Mouse (Mus musculus) stomach, embryonic 14.5 days (tissue): ENCODE results near the gene Kcnc1. TPM values are rescaled to one million over a fixed set of nuclear protein-coding genes. Genes with fewer than 3 reads are reported as not detected.

Experiments
- ATAC-seq: fragments of 200-750 bp; cut with Nextera tagmentation; 2 replicates; pipeline ENCODE4 v1.8.0; 2017; ENCODE audit warnings: low read depth, moderate TSS enrichment; ENCODE audit not compliant: insufficient number of reproducible peaks, insufficient read depth, low FRiP score
- H3K27ac ChIP-seq: fragments of 300-500 bp; sonication (generic); 2 replicates; pipeline ENCODE4 v1.5.1; 2014; ENCODE audit warnings: mild to moderate bottlenecking, low read length, moderate library complexity, mixed read lengths
- H3K27me3 ChIP-seq: fragments of 300-500 bp; sonication (generic); 2 replicates; pipeline ENCODE4 v1.6.1; 2014; ENCODE audit warnings: low read length, control low read depth, mixed read lengths; ENCODE audit not compliant: control insufficient read depth, insufficient read depth
- H3K36me3 ChIP-seq: fragments of 300-500 bp; sonication (generic); 2 replicates; pipeline ENCODE4 v1.6.1; 2014; ENCODE audit warnings: mild to moderate bottlenecking, control low read depth, low read length, moderate library complexity, mixed read lengths; ENCODE audit not compliant: control insufficient read depth, insufficient read depth
- H3K4me1 ChIP-seq: fragments of 300-500 bp; sonication (generic); 2 replicates; pipeline ENCODE4 v1.6.1; 2014; ENCODE audit warnings: low read length, control low read depth, mixed read lengths; ENCODE audit not compliant: control insufficient read depth, insufficient read depth
- H3K4me2 ChIP-seq: fragments of 300-500 bp; sonication (generic); replicated peaks from 2 replicates; pipeline ENCODE4 v1.6.1; 2014; ENCODE audit warnings: low read depth, low read length, control low read depth
- H3K4me3 ChIP-seq: fragments of 300-500 bp; sonication (generic); 2 replicates; pipeline ENCODE4 v1.5.1; 2014; ENCODE audit warnings: low read depth, low read length, control low read depth
- H3K9ac ChIP-seq: fragments of 300-500 bp; sonication (generic); replicated peaks from 2 replicates; pipeline ENCODE4 v1.6.1; 2014; ENCODE audit warnings: low read depth, mild to moderate bottlenecking, control low read depth, low read length, moderate library complexity, mixed read lengths
- H3K9me3 ChIP-seq: fragments of 300-500 bp; sonication (generic); 2 replicates; pipeline ENCODE4 v1.6.1; 2016; ENCODE audit warnings: low read depth, low read length, control low read depth; ENCODE audit not compliant: control insufficient read depth
- WGBS: fragments of 180-500 bp; shearing (Covaris S2); extraction: QIAGEN DNeasy Blood & Tissue Kit; methylation state at CpG from one replicate; pipeline ENCODE4 v1.1.7; 2014; 5-methylcytosine and 5-hydroxymethylcytosine counted together
- polyA plus RNA-seq: library from polyadenylated mRNA; unstranded; fragments of >200 nt; fragmentation: Nextera tagmentation; extraction: Ambion mirVana; gene quantifications from 2 replicates; pipeline ENCODE4 v1.2.1, GENCODE M21; 2014

Gene Kcnc1
- polyA plus RNA-seq, 1 experiment from 2014 or later, result 0.51 TPM

- Histone ChIP-seq H3K4me3 (no peak overlapping the region), H3K36me3 (no peaks in the 10 kb centered on the region), H3K27ac (no peak overlapping the region), H3K27me3 (no peaks in the 10 kb centered on the region), H3K4me2 (no peak overlapping the region), H3K9me3 (no peaks in the 10 kb centered on the region), H3K4me1 (peaks cover 7% of the 10 kb centered on the region), H3K9ac (no peak overlapping the region)
- 79% methylated on average over 2 of the region's 2 CpGs for WGBS
- ATAC-seq, result no peak
Measured at GRCm38 (mm10) chr7:46482099-46482531, 85.8 kb downstream of the Kcnc1 start.

GRCm38 (mm10) chr7:46483050-46483449 is 86.8 kb downstream of the Kcnc1 start:
- no peak for ATAC-seq
- Histone ChIP-seq H3K4me2 (no peak overlapping the region), H3K4me1 (peaks cover 7% of the 10 kb centered on the region), H3K27me3 (no peaks in the 10 kb centered on the region), H3K9ac (no peak overlapping the region), H3K36me3 (no peaks in the 10 kb centered on the region), H3K4me3 (no peak overlapping the region), H3K27ac (no peak overlapping the region), H3K9me3 (no peaks in the 10 kb centered on the region)
- 59% methylated on average over 10 of the region's 10 CpGs for WGBS

- no peak overlapping the region for H3K4me2 ChIP-seq
- no peak overlapping the region for H3K27ac ChIP-seq
- H3K4me1 ChIP-seq, result peaks cover 7% of the 10 kb centered on the region
- no peak overlapping the region for H3K9ac ChIP-seq
- no peaks in the 10 kb centered on the region for H3K9me3 ChIP-seq
- no peaks in the 10 kb centered on the region for H3K27me3 ChIP-seq
- no peaks in the 10 kb centered on the region for H3K36me3 ChIP-seq
- WGBS, result 76% methylated on average over 6 of the region's 6 CpGs
- no peak overlapping the region for H3K4me3 ChIP-seq
- ATAC-seq, result no peak
Measured at GRCm38 (mm10) chr7:46484223-46484622, 87.9 kb downstream of the Kcnc1 start.

- H3K4me3 ChIP-seq, result no peak overlapping the region
- no peak overlapping the region for H3K27ac ChIP-seq
- WGBS, result 82% methylated on average over 5 of the region's 5 CpGs
- no peak for ATAC-seq
- H3K4me2 ChIP-seq, result no peak overlapping the region
- no peaks in the 10 kb centered on the region for H3K9me3 ChIP-seq
- no peaks in the 10 kb centered on the region for H3K27me3 ChIP-seq
- no peak overlapping the region for H3K9ac ChIP-seq
- H3K4me1 ChIP-seq, result peaks cover 7% of the 10 kb centered on the region
- H3K36me3 ChIP-seq, result no peaks in the 10 kb centered on the region
Measured at GRCm38 (mm10) chr7:46486761-46487160, 90.5 kb downstream of the Kcnc1 start.

- Histone ChIP-seq H3K9ac (no peak overlapping the region), H3K9me3 (no peaks in the 10 kb centered on the region), H3K36me3 (no peaks in the 10 kb centered on the region), H3K4me1 (peaks cover 2% of the 10 kb centered on the region; the same call in 1 of the 2 replicates), H3K4me3 (no peak overlapping the region), H3K27me3 (no peaks in the 10 kb centered on the region), H3K4me2 (no peak overlapping the region), H3K27ac (no peak overlapping the region)
- ATAC-seq, result no peak
- 34% methylated on average over 4 of the region's 4 CpGs for WGBS
Measured at GRCm38 (mm10) chr7:46487354-46487753, 91.1 kb downstream of the Kcnc1 start.

Other genes starting within 250 kb of the Kcnc1 start
- 7.0 and 10.8 TPM in 2 replicates for gene Abcc8, start 216.5 kb upstream of the Kcnc1 start, polyA plus RNA-seq
- 2.5 TPM in 2 replicates for gene Ush1c, start 158.0 kb upstream of the Kcnc1 start, polyA plus RNA-seq
- 0.08 TPM in 1 of 2 replicates, not detected in the other for gene Otog, start 155.5 kb upstream of the Kcnc1 start, polyA plus RNA-seq
- gene Myod1, start 20.0 kb upstream of the Kcnc1 start, polyA plus RNA-seq, result 0.13 and 0.17 TPM in 2 replicates
- 17.6 and 18.4 TPM in 2 replicates for gene Sergef, start 243.3 kb downstream of the Kcnc1 start, polyA plus RNA-seq